Mouse (Mus musculus) adrenal gland, adult 8-10 months (tissue): ENCODE measurements at regions not wholly inside any gene's neighbourhood (a gene's known extent, or its start where the extent isn't known, plus 50 kb on each side); places are given as distances from the start of the nearest gene placed in this dataset.
"Not testable (repeated sequence)": the region's sequence is repeated elsewhere in the genome, so short reads cannot be mapped to it uniquely, and the experiment has no call there.

ENCODE experiments used
- DNase-seq: peaks from one replicate; pipeline ENCODE4 v3.0.0; 2022

DNA sequence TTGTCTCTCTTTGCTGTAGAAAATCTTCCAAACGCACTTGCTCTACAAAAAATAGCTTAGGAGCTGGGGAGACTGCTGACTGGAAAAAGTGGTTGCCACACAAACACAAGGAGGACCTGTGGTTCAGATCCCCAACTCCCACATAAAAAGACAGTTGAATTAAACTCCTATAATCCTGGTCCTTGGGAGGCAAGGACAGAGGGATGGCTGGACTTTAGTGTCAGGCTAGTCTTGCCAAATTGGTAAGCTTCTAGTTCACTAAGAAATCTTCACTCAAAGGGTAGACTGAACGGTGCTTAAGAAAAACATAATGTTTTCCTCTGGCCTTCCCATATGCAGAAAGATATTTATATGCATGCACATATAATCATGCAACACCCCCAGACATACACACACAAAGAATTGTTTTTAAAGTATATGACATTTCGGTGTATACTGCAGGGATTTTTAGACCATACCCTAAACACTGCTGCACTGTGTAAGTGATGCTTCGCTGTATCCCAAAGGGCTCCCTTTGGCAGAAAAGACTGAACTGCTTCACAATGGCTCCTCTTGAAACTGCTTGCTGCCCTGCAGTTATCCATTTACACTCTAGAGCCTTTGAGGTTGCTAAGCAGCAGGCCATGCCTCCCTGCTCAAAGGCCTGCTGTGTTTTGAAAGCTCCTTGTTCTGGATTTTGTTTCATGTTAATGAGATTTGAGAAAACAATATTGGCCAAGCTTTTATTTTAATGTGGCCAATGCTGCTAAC, 1299.3 kb downstream of the Zfp704 start:
- DNase-seq, result no peak

DNA sequence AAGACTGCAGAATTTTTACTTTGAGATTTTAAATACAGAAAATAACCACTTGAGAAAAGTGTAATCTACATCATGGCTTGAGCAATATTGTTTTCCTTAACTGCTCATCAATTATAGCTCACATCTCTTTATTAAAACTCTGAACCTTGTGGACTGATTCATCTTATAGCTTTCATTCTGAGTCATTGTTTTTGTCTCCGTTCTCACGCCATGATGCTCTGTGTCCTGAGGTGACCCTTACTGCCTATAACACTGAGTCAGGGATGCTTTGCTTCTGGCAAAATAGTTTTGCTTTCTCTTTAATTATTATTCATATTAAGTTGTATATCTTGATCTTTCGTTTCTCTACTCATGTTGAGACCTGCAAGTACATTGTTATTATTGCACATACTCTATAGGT, 1302.6 kb downstream of the Zfp704 start:
- DNase-seq, result no peak

DNA sequence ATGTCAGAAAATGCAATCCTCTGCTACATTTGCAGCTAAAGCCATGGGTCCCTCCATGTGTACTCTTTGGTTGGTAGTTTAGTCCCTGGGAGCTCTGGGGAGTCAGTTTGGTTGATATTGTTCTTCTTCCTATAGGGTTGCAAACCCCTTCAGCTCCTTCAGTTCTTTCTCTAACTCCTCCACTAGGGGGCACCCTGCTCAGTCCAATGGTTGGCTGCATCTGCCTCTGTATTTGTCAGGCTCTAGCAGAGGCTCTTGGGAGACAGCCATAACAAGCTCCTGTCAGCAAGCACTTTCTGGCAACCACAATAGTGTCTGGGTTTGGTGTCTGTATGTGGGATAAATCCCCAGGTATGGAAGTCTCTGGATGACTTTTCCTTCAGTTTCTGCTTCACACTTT, 1305.1 kb downstream of the Zfp704 start:
- DNase-seq, result no peak

DNA sequence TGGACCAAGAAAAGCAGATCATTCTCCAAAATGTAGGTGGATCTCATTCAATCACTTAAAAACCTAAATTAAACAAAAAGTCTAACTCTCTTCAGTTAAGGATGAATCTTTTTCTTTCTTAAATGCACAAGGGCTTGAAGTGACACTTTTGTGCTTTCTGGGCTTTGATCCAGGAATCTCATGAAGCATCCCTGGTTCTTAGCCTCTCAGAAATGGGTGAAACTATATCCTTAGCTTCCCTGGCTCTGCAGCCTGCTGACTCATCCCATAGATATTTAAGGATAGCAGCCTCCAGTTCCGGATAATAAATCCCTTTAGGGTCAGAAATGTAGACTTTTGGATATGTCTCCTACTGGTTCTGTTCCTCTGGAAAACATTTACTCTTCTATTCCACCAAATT, 1316.8 kb downstream of the Zfp704 start:
- DNase-seq, result no peak

DNA sequence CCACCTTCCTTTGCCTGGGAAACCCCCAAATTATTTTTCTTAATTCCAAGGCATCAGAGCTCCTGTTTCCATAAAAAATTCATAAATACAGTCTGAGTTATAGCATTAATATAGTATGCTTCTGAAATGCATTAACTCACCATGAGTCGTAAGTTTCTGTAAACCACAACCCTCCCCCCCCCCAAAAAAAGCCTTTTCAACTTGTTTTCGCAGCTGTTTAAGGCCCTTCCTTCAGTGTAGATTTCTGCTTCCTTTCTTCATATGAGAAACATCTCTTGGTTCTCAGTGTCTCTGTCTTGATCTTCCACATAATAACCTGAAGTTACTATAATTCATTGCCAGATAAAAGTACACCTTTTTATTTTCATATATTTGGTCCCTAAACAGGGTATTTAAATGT, 1320.3 kb downstream of the Zfp704 start:
- no peak for DNase-seq

DNA sequence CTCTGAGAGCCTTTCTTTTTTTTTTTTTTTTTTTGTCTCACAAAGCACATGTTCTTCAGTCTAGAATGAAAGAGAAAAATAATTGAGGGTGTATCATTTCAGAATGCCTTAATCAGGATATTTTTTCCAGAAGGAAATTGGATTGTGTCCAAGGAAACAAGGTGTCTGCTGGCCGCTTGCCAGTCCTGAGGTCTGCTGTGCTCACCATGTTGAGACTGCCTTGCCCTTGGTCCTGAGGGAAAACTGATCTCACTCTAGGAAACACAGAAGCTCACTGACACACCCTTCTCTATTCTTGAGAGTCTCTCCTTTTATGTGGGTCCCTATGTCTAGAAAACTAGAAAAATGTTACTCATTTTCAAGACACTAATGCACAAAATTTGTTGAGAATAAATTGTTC, 1321.4 kb downstream of the Zfp704 start:
- DNase-seq, result no peak

DNA sequence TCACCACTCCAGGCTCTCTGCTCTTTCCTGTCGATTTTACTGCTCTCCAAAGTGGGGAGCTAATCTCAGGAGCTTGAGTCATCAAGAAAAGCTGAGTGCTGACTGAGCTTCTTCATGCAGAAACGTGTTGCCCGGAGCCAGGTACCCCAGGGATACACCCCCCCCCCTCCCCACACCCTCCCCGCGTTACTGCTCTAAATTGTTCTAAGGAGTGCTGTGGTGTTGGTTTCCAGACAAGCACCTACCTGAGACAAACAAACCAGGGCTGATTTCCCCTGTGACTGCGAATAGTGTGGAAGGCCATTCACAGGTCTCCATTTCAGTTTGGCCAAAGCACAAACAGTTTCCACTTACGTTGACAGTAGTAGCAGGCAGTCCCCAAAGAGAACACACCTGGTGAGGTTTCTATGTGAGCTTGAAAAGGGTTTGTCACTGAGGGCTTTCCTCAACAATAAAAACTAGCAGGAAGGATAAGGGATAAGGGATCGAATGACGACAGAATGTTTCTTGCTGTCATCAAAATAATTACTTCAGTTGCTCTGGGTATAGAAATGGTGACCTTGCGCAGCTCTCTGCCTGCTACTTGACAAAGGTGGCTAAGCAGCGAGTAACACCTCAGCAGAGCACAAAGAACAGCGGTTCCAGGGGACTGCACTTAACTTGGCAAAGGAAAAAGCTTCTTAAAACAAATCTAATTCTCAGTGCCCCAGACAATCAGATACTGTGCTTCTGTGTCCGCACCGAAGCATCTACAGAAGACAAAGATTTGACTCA, 1325.0 kb downstream of the Zfp704 start:
- DNase-seq, result no peak

DNA sequence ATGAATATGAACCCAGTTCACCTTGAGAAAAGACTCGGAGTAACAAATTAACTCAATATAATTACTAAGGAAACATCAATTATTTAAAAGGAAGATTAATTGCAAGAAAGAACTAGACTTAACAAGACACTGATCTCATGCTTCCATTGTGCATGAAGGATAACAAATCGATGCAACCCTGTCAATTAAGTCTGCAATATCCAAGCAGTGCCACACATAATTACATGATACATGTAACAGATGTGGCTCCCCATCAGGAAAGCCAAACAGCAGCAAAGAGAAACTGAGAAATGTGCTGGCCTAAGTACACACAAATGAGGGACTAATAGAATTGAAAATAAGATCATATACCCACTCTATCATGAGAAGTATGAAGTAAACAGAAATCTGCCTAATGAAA, 1327.5 kb downstream of the Zfp704 start:
- DNase-seq, result no peak

DNA sequence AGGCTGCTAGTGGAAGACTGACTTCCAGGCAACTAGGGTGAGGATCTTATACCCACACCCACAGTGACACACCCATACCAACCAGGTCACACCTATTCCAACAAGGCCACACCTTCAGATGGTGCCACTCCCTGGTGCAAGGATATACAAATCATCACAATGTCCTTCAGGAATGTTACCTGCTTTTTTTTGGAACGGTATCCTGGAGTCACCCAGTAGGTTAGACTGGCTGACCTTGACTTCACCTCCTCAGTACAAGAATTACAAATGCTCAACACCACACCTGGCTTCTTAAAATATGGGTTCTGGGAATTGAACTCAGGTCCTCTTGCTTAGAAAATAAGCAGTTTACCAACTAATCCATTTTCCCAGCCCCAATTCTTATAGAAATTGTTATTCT, 1333.2 kb downstream of the Zfp704 start:
- no peak for DNase-seq

DNA sequence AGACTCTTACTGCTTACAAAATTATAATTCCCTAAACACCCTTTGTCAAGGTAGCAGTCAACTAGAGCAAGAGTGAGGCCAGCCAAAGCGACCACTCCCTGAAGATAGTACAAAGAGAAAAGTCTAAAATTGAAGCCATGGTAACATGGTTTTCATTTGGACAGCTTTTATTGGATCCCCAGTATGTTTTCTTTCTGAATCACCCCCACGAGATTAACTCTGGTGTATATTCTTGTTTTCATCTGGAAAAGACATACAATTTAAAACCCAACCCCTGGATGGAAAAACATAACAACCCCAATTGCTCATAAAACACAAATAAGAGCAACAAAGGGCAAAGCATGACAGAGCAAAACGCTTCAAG, 1339.0 kb downstream of the Zfp704 start:
- no peak for DNase-seq

DNA sequence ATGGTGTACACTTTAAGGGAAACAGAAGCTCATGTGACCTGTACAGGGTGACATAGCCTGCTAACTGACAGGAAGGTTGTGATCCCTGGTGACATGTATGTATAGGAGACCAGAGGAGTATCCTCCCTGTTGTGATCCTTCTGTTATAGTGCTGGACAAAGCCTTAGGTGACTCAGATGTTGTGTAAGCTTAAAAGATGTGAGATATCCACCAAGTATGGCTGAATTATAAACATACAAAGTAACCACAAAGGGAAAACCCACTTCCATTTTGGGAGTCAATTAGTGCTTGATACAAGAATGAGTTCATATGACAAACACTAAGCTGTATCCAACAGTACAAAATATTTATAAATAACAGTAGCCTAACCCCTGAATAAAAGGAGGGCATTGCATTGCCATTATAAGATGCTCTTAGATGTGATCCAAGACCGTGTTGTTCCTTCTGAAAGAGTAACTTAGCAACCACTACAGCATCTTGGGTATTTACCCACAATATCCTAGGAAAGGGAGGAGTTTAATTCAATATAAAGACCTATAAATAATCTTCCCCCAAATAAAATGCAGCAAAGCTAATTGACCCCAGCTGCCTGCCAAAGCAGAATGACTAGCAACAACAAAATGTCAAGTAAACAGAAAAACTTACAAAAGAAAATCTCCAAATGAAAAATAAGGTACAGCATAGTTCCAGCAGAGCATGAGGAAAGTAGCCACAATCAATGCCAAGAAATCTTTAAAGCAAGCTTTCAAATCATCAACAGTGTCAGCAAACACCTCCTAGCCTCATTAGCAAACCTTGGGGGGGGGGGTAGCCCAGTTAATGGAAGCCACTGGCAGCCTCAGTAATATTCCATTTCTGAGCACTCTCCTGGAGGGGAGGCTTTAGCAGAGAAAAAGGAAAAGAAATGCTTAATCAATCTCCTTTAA, 1339.6 kb downstream of the Zfp704 start:
- DNase-seq, result no peak

DNA sequence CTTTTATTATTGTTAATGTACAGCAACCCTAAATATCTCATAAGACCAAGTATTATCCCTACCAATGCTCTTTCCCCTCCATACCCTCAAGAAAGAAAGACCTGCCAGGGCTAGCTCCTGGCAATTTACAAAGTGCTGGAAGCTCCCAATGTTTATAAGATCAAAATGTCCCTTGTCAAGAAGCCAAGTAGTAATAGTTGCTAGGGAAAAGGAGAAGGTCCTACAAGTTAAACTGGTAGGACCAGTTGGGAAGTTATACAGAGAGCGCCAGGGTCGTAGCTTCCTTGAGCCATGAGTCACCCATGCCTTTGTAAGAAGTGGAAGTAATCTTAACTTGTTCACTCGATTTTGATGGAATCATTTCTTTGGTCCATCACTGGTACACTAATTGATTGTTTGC, 1344.1 kb downstream of the Zfp704 start:
- DNase-seq, result no peak

DNA sequence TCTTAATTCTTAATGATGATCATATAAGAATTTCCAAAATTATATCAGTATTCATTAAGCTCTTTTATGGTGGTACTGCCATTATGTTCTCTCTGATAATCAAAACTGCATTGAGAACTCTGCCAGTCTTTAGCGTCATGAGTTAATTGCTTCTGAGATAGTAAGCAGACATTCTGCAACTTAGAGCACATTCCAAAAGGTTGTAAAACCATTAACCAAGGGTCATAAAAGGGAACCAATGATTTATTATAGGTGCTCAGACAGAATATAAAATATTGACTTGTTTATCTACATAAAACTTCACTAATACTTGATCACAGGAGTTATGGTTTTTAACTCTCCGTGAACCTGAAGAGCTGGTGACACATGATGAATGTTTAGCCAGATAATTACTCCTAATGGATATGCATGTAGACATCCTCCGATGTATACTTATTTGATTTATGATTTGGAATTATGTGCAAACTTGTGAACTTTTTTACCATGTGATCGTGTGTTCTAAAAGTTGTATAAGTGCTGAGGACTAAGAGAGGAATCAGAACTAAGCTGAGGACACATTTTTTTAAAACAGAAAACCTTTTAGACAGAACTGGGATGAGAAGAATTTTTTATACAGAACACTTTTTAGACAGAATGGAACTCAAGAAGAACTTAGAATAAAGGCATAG, 1345.4 kb downstream of the Zfp704 start:
- no peak for DNase-seq

DNA sequence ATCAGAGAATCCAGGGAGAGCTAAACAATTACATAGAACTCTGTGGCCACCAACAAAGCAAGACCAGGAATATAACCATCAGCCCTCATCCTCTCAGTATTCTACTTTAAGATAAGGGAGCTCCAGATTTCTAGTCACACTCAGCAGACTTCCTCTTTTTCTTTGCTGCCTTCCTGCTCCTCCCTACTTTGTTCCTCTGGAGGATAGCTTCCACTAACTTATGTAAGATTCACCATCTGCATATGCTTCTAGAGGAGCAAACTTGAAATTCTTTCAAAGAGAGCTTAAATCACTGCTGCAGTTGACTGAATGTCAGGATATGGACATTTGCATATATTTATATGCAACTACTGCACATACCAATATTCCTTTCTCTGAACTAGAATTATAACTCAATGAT, 1352.6 kb downstream of the Zfp704 start:
- no peak for DNase-seq

DNA sequence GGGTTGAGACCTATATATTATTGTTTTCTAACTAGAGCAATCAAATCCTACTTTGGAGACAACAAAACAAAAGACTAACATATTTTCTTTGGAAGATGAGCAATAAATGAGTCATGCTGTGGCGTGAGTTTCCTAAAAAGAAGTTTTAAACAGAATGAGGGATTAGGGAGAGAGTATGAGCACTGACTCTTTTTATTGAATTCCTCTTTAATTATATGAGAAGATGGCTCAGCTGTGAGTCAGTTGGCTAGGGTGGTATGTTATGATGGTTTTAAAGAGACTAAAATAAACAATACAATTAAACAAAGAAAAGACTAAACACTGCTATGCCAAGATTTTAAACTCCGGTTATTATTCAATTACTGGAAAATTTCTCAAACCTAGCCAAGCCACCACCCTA, 1357.6 kb downstream of the Zfp704 start:
- no peak for DNase-seq

DNA sequence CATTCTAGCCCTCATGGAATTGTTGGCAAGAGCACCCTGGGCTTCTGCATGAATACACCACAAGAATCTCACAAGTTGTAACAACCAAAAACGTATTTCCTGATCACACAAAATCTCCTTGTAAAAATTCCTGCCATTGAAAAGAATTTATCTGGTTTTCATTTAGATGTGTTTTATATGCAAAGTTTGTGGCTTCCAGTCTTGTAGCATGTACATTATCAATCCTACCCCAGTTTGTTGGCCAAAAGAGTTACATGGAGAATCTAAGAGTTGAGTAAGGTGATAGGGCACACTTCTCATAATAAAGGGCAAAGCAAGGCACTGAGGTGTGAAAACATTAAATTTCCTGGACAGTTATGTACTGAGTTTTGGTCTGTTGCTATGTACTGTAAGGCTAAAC, 1361.0 kb downstream of the Zfp704 start:
- no peak for DNase-seq

DNA sequence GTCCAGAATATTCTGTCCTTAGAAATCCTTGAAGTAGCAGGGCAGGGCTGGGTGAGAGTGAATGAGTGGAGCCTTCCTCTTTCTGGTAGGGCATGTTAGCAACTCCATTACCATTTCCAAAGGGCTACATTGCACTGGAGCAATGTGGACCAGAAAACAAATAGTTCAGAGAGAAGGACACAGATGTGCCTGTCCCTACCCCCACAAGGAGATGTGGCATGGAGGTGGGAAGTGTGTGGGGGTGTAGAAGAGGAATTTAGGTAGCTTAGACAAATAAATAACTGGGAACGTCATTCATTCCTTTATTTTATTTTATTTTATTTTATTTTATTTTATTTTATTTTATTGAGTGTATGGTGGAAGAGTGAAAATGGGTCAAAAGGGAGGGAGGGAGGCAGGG, 1364.1 kb downstream of the Zfp704 start:
- DNase-seq, result peak; percentile 26

DNA sequence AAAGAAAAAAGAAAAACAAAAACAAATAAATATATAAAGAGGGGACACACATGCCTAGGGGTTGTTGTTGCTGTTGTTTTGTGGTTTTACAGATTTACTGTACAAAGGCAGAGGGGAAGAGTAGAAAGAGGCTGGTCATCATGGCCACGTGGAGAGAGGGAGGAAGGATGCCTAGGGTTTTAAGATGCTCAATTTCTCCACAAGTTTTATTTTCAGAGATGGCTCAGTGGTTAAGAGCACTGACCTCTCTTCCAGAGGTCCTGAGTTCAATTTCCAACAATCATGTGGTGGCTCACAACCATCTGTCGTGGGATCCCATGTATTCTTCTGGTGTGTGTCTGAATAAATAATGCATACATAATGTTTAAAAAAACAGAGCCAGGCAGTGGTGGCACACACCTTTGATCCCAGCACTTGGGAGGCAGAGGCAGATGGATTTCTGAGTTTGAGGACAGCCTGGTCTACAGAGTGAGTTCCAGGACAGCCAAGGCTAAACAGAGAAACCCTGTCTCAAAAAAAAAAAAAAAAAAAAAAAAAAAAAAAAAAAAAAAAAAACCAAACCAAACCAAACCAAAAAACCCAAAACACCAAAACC, 1364.6 kb downstream of the Zfp704 start:
- DNase-seq, result peak; percentile 3

DNA sequence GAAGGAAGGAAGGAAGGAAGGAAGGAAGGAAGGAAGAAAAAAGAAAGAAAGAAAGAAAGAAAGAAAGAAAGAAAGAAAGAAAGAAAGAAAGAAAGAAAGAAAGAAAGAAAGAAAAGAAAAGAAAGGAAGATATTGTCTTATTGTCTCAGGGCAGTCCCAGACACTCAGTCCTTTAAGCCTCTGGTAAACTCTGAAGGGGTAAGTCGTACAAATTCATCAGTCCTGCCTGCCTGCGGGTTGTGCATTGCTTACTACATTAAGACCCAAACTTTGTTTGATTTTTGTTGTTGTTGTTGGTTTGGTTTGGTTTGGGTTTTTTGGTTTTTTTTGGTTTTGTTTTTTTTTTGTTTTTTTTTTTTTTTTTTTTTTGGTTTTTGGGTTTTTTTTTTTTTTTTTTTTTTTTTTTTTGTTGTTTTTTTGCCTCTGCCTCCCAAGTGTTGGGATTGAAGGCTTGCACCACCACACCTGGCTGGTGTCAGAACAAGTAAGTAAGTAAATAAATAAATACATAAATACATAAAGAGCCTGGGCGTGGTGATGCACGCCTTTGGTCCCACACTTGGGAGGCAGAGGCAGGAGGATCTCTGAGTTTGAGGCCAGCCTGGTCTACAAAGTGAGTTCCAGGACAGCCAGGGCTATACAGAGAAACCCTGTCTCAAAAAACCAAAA, 1365.2 kb downstream of the Zfp704 start:
- not testable (repeated sequence) for DNase-seq

DNA sequence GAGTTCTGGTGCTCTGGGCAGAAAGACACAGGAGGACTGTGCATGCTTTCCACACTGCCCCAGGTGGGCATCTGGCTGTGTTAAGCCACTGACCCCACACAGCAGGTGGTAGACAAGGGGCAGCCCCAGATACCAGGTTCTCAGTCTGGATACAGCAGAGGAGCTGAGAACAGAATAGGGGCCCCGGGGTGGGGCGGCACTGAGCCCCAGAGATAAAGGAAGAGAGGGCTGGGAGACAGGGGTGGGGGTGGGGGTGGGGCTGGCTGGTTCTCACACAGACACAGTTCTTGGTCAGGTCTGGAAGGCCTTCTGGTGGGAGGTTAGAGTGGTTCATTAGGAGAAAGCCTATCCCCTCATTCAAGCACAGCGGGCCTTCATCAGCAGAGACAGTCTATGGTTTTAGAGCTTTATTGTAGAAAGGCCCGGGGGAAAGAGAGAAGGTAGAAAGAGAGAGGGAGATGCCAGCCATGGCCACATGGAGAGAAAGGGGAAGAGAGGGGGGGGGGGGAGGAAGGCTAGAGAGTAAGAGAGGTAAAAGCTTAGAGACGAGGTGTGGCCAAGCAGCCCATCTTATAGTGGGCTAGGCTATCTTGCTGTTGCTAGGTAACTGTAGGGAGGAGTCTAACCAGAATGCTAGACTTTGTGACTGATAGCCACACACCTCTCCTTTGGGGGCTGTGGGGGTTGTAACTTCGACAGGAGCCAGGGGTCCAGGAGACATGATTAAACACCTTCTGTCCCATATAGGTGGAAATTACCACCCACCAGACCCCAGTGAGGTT, 1403.1 kb downstream of the Zfp704 start:
- no peak for DNase-seq

DNA sequence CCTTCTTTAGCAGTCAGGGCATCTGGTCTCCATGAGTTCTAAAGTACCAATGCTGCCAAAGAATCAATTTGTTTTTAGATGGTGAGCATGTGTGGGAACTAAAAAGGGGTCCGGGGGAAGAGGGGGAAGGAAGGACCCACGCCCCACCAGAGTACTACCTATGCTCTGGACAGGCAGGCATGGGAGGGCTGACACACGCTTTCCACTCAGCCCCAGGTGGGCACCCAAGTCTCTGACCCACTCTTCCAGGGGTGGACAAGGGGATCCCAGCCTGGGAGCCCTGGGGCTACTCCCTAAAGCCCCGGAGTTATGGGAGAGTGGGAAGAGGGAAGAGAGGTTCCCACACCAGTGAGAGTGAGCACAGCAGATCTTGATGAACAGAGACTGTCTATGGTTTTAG, 1446.9 kb downstream of the Zfp704 start:
- no peak for DNase-seq
